Mouse (Mus musculus) left cerebral cortex, adult 11 months (tissue): ENCODE measurements around the gene Brsk1.

Experiments
- DNase-seq: peaks from one replicate; pipeline ENCODE4 v3.0.0; 2022; ENCODE audit warnings: low spot score

Gene Brsk1

DNA sequence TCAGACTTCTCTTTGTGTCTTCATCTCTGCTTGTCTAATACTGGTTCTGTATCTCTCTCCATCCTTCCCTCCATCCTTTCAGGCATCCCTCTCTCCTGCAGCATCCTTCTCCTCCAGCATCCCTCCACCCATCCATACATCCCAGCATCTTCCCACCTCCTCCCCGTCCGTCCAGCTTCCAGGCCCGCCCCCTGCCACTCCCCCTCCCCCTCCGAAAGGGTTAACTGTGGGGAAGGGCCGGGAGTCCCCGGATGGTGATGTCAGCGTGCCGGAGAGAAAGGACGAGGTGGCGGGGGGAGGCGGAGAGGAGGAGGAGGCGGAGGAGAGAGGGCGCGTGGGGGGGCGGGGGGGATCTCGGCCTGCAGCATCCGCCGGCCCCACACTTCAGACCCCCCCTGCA, at the start of gene Brsk1:
Gene Brsk1 (plus strand): TSS at position 218 of the 400 bp plus-strand sequence.
- DNase-seq: peak; percentile 60

DNA sequence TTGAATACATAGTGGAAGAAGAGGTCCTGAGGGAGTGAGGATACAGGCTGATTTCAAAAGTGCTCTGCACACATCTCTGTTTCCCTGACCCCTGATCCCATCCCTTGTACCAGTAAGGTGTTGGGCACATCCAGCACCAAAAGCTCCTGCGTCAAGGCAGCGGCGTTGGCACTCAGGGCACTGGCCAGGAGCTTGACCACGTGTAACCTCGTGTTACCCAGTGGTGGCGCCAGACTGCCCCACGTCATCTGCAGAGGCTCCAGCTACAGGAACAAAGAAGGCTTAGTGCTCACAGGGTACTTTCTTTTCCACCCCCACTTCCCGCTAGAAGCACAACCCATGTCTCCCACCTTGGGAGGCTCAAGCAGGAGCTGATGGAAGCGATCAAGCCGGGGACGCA, 49.2 kb upstream of the Brsk1 start:
- DNase-seq: peak; percentile 38

DNA sequence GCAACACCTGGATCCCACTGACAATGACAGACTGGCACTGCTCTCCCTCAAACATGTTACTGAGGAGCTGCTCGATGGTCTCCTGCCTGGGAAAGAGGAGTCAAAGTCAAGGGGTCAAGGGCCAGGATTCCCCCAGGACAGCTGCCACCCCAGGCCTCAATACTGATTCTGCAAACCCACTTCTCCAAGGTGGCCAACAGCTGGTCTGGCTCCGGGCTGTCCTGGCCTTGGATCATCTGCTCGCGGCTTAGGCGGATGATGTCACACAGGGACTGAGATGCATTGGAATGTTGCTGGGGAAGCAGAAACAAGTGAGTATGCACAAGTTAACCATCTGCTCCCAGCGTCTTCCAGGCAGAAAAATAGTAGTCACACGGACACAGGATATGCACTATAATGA, 48.4 kb upstream of the Brsk1 start:
- no peak for DNase-seq

- DNase-seq: no peak
Measured at GRCm38 (mm10) chr7:4643225-4643624, 47.2 kb upstream of the Brsk1 start.

DNA sequence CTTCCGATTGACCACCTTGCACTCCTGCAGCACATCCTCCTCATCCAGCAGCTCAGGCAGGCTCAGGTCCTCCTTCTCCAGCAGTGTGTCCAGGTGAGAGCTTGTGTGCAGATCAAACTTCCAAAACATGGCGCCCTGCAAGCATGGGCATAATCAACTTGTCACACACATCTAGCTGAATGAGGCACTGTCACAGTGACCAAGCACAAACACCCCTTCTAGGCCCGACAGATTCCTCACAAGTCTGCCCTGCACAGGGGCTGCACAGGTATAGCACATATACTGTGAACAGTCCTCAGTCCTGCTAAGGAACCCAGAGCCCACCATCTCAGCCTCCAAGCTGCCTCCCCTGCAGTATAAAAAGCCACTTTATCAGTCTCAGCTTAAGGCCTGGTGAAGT, 43.6 kb upstream of the Brsk1 start:
- no peak for DNase-seq

- no peak for DNase-seq
Measured at GRCm38 (mm10) chr7:4647291-4647690, 43.1 kb upstream of the Brsk1 start.

DNA sequence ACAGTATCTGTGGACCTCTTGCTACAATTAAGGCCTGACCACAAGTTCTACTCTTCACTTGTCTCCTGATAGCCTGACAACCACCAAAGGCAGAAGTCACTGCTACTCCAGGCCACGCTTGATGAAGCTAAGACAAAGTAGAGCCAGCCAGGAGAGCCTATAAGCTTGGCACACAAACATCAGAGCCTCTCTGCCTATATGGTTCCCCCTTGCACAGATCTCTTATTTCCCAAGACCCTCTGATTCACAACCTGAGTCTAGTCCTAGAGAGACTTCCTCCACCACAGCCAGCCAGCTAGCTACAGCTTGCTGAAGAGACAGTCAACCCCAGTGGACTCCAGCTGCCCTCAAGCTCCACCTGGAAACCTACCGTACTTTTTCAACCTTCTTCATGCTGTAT, 42.4 kb upstream of the Brsk1 start:
- DNase-seq: no peak

DNA sequence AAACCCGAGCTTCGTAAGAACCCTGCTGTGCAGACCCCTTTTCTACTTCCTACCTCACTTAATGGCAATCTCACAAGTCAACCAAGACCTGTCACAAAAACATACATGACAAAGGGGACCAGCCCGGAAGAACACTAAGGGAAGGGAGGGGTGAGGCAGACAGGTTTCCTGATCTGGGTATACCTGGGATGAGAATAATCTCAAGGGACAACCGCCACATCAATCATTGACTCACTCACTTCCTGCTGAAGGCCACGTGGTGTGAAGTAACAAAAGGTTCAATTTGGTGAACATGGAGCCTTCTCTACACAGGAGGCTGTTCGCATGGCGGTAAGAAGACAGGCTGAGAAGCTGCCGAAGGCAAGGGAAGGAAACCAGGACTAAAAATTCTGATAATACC, 38.8 kb upstream of the Brsk1 start:
- DNase-seq: no peak

GRCm38 (mm10) chr7:4652726-4653125, 37.7 kb upstream of the Brsk1 start:
- DNase-seq: no peak

DNA sequence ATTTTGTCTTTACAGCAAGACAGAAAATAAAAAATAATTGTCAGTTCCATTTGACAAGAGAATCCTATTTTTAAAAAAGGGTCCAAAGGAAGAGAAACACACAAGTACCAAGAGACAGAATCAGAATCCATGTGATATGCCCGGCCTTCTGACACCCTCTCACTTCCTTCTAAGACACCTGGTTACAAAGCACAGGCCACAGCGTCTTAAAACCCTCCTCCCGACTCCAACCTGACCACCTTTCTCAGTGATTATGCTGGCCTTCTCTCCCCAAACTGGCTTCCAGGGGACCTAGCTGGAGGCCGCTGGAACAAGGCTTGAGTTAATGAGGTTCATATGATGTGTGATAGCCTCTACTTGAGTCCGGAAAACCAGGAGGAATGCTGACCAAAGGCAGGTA, 37.1 kb upstream of the Brsk1 start:
- no peak for DNase-seq

DNA sequence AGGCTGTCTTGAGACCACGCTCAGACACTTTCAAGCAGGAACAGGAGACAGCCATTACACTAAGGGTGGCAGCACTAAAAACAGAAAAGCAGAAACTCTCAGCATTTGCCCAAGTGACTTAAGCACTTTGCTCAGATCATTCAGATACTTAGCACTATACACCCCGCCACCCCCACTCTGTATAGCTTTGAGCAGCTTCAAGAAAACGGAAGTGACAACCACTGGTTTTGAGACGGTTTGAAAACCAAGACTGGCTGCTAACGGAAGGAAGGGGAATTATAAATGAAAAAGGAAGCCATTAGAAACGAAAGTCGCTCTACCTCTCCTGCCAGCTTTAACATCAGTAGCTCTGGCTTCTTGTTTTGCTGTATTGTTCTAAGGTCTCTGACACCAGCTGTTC, 36.6 kb upstream of the Brsk1 start:
- DNase-seq: no peak

- no peak for DNase-seq
Measured at GRCm38 (mm10) chr7:4654221-4654620, 36.2 kb upstream of the Brsk1 start.

DNA sequence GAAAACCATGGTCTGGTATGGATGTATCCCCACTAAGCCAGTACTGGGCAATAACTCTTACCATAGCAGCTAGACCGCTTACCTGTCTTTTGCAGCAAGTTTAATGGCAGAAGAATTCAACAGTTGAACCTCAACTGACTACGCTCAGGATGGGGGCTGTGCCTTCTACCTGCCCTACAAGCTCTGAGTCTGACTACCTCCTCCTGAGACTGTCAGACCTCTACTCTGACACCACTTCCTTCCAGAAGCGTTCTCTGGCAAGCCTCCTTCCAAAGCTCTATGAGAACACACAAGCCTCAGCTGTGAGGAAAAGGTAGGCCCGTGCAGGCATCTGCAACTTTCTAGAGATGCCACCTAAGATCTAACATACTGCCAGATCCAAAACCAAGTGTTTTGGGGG, 35.0 kb upstream of the Brsk1 start:
- DNase-seq: no peak

- DNase-seq: no peak
Measured at GRCm38 (mm10) chr7:4655916-4656315, 34.5 kb upstream of the Brsk1 start.

DNA sequence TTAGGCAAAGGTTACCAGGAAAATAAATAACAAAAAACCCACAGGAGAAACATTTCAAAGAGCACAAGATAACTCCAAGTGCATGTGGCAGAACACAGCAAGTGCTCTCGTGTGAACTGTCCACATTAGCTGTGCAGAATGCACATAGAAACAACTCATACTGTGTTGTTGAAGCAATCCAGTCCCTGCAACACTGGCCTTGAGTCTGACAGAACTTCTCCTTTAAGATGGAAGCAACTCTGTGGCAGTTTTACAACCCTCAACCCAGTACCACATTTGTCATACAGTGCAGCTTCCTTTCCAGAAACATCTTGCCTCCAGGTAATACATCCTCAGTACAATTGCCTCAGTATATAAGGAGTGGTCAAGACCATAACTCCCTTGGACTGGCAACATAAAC, 33.6 kb upstream of the Brsk1 start:
- DNase-seq: no peak

DNA sequence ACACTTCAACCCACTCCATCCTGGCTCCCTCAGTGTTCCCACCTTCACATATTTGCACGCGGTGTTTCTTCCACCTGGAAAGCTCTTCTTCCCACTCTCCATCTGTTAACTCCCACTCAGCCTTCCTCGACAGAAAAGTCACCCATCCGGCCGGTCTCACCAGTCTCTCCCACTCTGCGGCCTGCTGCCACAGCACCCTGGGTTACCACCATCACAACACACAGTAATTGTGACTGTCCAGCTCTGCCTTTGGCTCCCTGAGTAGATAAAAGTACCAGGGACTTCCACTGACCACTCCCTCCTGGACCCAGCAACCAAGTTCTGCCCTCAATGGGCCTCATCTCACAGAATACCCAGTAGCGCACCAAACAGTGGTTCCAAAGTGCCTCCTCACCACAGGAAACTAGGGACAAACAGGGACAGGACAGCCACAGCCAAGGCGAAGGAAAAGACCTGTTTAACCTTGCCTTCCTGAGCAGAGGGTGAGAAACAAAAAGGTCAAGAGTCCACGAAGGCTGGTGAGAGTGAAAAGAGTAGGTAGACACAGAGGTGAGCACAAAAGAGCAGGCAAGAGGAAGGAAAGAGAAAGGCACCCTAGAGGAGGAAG, 32.8 kb upstream of the Brsk1 start:
- DNase-seq: peak; percentile 23

GRCm38 (mm10) chr7:4658128-4658907, 32.1 kb upstream of the Brsk1 start:
- DNase-seq: no peak

- peak; percentile 96 for DNase-seq
Measured at GRCm38 (mm10) chr7:4658912-4659551, 31.4 kb upstream of the Brsk1 start, which contains the start of gene Ppp6r1. Ppp6r1 (minus strand) TSS chr7:4659019.

DNA sequence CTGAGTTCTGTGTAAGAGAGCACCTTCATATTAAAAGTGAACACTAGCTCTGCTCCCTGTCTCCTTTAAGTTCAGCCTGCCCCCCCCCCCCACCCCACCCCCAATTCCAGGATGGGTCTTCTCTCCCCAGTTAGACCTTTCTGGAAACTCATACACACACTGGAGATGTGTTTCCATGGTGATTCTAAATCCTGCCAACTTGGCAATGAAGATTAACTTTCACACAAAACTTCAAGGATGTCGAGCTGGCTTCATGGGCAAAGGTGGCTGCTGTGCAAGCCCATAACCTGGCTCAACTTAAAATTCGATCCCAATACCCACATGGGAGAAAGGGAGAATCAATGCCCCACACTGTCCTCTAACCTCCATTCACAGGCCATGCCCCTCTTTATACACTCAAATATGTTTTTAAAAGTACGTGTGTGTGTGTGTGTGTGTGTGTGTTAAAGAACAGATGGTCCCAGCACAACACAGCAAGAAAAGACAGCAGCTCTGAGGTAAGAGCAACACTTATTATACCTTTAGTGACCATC, 30.4 kb upstream of the Brsk1 start:
- DNase-seq: no peak

DNA sequence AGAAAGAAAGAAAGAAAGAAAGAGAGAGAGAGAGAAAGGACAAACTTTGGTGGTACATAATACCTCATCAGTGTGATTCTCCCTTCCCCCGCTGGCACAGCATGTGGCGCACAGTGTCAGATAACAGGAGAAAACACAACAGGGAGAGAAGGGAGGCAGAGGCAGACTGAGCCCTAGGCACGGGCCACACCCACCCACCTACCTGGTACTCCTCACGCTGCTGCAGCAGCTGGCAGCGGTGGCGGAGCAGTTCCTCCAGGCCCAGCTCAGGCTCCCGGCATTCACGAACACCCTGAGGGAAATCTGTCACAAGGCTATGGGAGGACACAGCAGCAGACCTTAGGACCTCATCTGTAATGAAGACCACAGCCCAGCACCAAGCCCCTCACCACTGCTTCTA, 27.2 kb upstream of the Brsk1 start:
- DNase-seq: no peak

- no peak for DNase-seq
Measured at GRCm38 (mm10) chr7:4663742-4664141, 26.7 kb upstream of the Brsk1 start.

- no peak for DNase-seq
Measured at GRCm38 (mm10) chr7:4666871-4667270, 23.5 kb upstream of the Brsk1 start.

DNA sequence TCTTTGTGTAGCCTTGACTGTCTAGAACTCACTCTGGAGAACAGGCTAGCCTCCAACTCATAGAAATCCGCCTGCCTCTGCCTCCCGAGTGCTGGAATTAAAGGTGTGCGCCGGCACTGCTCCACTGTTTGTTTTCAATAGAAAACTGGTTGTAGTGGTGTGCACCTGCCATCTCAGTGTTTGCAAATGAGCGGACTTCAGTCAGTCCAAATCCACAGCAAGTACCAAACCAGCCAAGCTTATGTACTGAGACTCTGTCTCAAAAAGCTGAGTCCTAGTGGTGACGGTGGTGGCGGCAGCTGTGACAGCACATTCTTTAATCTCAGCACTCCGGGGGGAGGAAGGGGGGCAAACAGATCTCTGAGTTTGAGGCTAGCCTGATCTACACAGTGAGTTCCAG, 21.9 kb upstream of the Brsk1 start:
- DNase-seq: no peak
